In genomic region chr2:144026456-144026855, GRCm38 (mm10) we compare ENCODE assay signal across 21 mouse cellular contexts. TPM values are rescaled to one million over a fixed set of nuclear protein-coding genes. Genes with fewer than 3 reads are reported as not detected.
"Had no signal": no experiment of that assay in that cellular context is flagged by ENCODE, and none has a peak within 500 bp of the region (broad histone marks: within the 10 kb centered on the region; RNA-seq: fewer than 3 reads in every experiment).

No protein-coding gene starts in this region.

- H3K4me2 ChIP-seq: intestine, embryonic 15.5 days; neural tube, embryonic 13.5 days had no signal

- H3K36me3 ChIP-seq: intestine, embryonic 15.5 days; limb, embryonic 10.5 days; midbrain, embryonic 10.5 days; neural tube, embryonic 13.5 days had no signal

- H3K27me3 ChIP-seq: intestine, embryonic 15.5 days; neural tube, embryonic 13.5 days had no signal

- H3K4me3 ChIP-seq: intestine, embryonic 15.5 days; left cerebral cortex, adult 2 months; limb, embryonic 10.5 days; midbrain, embryonic 10.5 days; neural tube, embryonic 13.5 days had no signal

- H3K9me3 ChIP-seq: intestine, embryonic 15.5 days; limb, embryonic 10.5 days; midbrain, embryonic 10.5 days; neural tube, embryonic 13.5 days had no signal

- ATAC-seq: intestine, embryonic 15.5 days; midbrain, embryonic 16.5 days had no signal

- DNase-seq: kidney, adult 8-10 months; kidney, postnatal 25 days; lung, adult 2 months; lung, postnatal 10 days; right cerebral cortex, postnatal 25 days; thymus, postnatal 36 days had no signal

- H3K4me1 ChIP-seq: intestine, embryonic 15.5 days; neural tube, embryonic 13.5 days had no signal

- H3K27ac ChIP-seq: intestine, embryonic 15.5 days; left cerebral cortex, adult 2 months; limb, embryonic 10.5 days; liver, embryonic 14.5 days; macrophage; midbrain, embryonic 10.5 days; neural tube, embryonic 13.5 days had no signal

- H3K9ac ChIP-seq: intestine, embryonic 15.5 days; liver, embryonic 14.5 days; neural tube, embryonic 13.5 days had no signal

RNA-seq across cellular contexts. Expression of gene Banf2, which starts 6.4 kb away (rescaled TPM):
- total RNA-seq: layer of hippocampus, postnatal 25 days; left cerebral cortex, adult 2 months; left cerebral cortex, postnatal 14 days had no signal
- polyA plus RNA-seq: kidney, embryonic 16.5 days; limb, embryonic 10.5 days; limb, embryonic 14.5 days; liver, embryonic 14.5 days; lung, adult 2 months; macrophage; midbrain, embryonic 10.5 days; midbrain, embryonic 16.5 days; neural tube, embryonic 13.5 days; small intestine, adult 2 months; stomach, embryonic 16.5 days; thymus, postnatal 0 days had no signal
